Mouse (Mus musculus): ENCODE results near the gene Naaladl1. TPM values are rescaled to one million over a fixed set of nuclear protein-coding genes. Genes with fewer than 3 reads are reported as not detected.
A peak's percentile ranks its signal among the peaks of the same experiment; 100 is the strongest.
"Not testable (repeated sequence)": the region's sequence is repeated elsewhere in the genome, so short reads cannot be mapped to it uniquely, and the experiment has no call there.

The Naaladl1 gene
- total RNA-seq, 1 experiment = 0.80 TPM

GRCm38 (mm10) chr19:6132171-6132827 lies 26.7 kb downstream of the Naaladl1 start:
- H3K4me1 ChIP-seq (ENCODE audit: control insufficient read depth in 2 of 2, insufficient read depth in 2 of 2, low read length in 2 of 2, poor library complexity in 1 of 2) = no peaks in the 10 kb centered on the region
- H3K9ac ChIP-seq (ENCODE audit: insufficient read depth, low read depth, low read length, poor library complexity, severe bottlenecking) = no peak overlapping the region
- no peaks in the 10 kb centered on the region for H3K9me3 ChIP-seq (ENCODE audit: control insufficient read depth, insufficient read depth, low read depth, low read length)
- TF ChIP-seq HCFC1 (IDR thresholded peaks at IDR 0.05; ENCODE audit: borderline replicate concordance, insufficient read depth, low read length) (no peak), MAFK (IDR thresholded peaks at IDR 0.05; ENCODE audit: insufficient read depth, low read depth, low read length) (no peak), CHD2 (IDR thresholded peaks at IDR 0.05; ENCODE audit: low read depth, low read length) (no peak), ZC3H11A (IDR thresholded peaks at IDR 0.05; ENCODE audit: borderline replicate concordance, low read depth, low read length) (no peak), ZNF384 (IDR thresholded peaks at IDR 0.05; ENCODE audit: low read depth, low read length) (no peak)
- no peak overlapping the region for H3K27ac ChIP-seq (ENCODE audit: insufficient read depth, low read depth, low read length, poor library complexity, severe bottlenecking)
- H3K4me3 ChIP-seq (ENCODE audit: insufficient read depth in 1 of 2, low read depth in 1 of 2, low read length in 2 of 2, poor library complexity in 1 of 2, severe bottlenecking in 1 of 2) = no peak overlapping the region
- DNase-seq (ENCODE audit: low read depth, low spot score) = no peak
- H3K36me3 ChIP-seq (ENCODE audit: control insufficient read depth, insufficient read depth, low read length, poor library complexity, severe bottlenecking) = peaks cover 9% of the 10 kb centered on the region; the same call in 1 of the 2 replicates
- in situ Hi-C loops (cut with MboI; ENCODE audit: low sequenced_read_pairs in 2 of 2, unreplicated experiment in 2 of 2) = no loop called here

GRCm38 (mm10) chr19:6133197-6133596 lies 27.6 kb downstream of the Naaladl1 start:
- in situ Hi-C loops (cut with MboI; ENCODE audit: low sequenced_read_pairs in 2 of 2, unreplicated experiment in 2 of 2); H3K9ac ChIP-seq (ENCODE audit: insufficient read depth, low read depth, low read length, poor library complexity, severe bottlenecking); H3K4me3 ChIP-seq (ENCODE audit: insufficient read depth in 1 of 2, low read depth in 1 of 2, low read length in 2 of 2, poor library complexity in 1 of 2, severe bottlenecking in 1 of 2); DNase-seq (ENCODE audit: low read depth, low spot score); H3K9me3 ChIP-seq (ENCODE audit: control insufficient read depth, insufficient read depth, low read depth, low read length); H3K27ac ChIP-seq (ENCODE audit: insufficient read depth, low read depth, low read length, poor library complexity, severe bottlenecking); H3K4me1 ChIP-seq (ENCODE audit: control insufficient read depth in 2 of 2, insufficient read depth in 2 of 2, low read length in 2 of 2, poor library complexity in 1 of 2): not testable (repeated sequence)
- peaks cover 11% of the 10 kb centered on the region; the same call in 1 of the 2 replicates for H3K36me3 ChIP-seq (ENCODE audit: control insufficient read depth, insufficient read depth, low read length, poor library complexity, severe bottlenecking)

- Histone ChIP-seq H3K9me3 (ENCODE audit: control insufficient read depth, insufficient read depth, low read depth, low read length) (no peaks in the 10 kb centered on the region), H3K9ac (ENCODE audit: insufficient read depth, low read depth, low read length, poor library complexity, severe bottlenecking) (no peak overlapping the region), H3K4me1 (ENCODE audit: control insufficient read depth in 2 of 2, insufficient read depth in 2 of 2, low read length in 2 of 2, poor library complexity in 1 of 2) (peaks cover 0 to 4% of the 10 kb centered on the region in 2 experiments; a peak in 1 of 4 replicates), H3K4me3 (ENCODE audit: insufficient read depth in 1 of 2, low read depth in 1 of 2, low read length in 2 of 2, poor library complexity in 1 of 2, severe bottlenecking in 1 of 2) (no peak overlapping the region), H3K27ac (ENCODE audit: insufficient read depth, low read depth, low read length, poor library complexity, severe bottlenecking) (no peak overlapping the region), H3K36me3 (ENCODE audit: control insufficient read depth, insufficient read depth, low read length, poor library complexity, severe bottlenecking) (peaks cover 13% of the 10 kb centered on the region; the same call in 1 of the 2 replicates)
- TF ChIP-seq HCFC1 (IDR thresholded peaks at IDR 0.05; ENCODE audit: borderline replicate concordance, insufficient read depth, low read length) (no peak), ZNF384 (IDR thresholded peaks at IDR 0.05; ENCODE audit: low read depth, low read length) (no peak), ZC3H11A (IDR thresholded peaks at IDR 0.05; ENCODE audit: borderline replicate concordance, low read depth, low read length) (no peak), CHD2 (IDR thresholded peaks at IDR 0.05; ENCODE audit: low read depth, low read length) (no peak), MAFK (IDR thresholded peaks at IDR 0.05; ENCODE audit: insufficient read depth, low read depth, low read length) (no peak)
- in situ Hi-C loops (cut with MboI; ENCODE audit: low sequenced_read_pairs in 2 of 2, unreplicated experiment in 2 of 2) = no loop called here
- DNase-seq (ENCODE audit: low read depth, low spot score) = no peak
These were observed 30.8 kb downstream of the Naaladl1 start for GRCm38 (mm10) chr19:6136397-6136796.

GRCm38 (mm10) chr19:6139701-6140100 lies 34.1 kb downstream of the Naaladl1 start:
- peaks cover 0 to 4% of the 10 kb centered on the region in 2 experiments; a peak in 1 of 4 replicates for H3K4me1 ChIP-seq (ENCODE audit: control insufficient read depth in 2 of 2, insufficient read depth in 2 of 2, low read length in 2 of 2, poor library complexity in 1 of 2)
- H3K4me3 ChIP-seq (ENCODE audit: insufficient read depth in 1 of 2, low read depth in 1 of 2, low read length in 2 of 2, poor library complexity in 1 of 2, severe bottlenecking in 1 of 2) = peak overlapping the region in 1 of 2 experiments; percentile 83; a peak in 1 of 4 replicates
- in situ Hi-C loops (cut with MboI; ENCODE audit: low sequenced_read_pairs in 2 of 2, unreplicated experiment in 2 of 2) = no loop called here
- H3K27ac ChIP-seq (ENCODE audit: insufficient read depth, low read depth, low read length, poor library complexity, severe bottlenecking) = no peak overlapping the region
- H3K9ac ChIP-seq (ENCODE audit: insufficient read depth, low read depth, low read length, poor library complexity, severe bottlenecking) = peak overlapping the region; percentile 30; the same call in 1 of the 2 replicates
- no peak for DNase-seq (ENCODE audit: low read depth, low spot score)
- no peaks in the 10 kb centered on the region for H3K9me3 ChIP-seq (ENCODE audit: control insufficient read depth, insufficient read depth, low read depth, low read length)
- no peak for TF ChIP-seq ZNF384 (IDR thresholded peaks at IDR 0.05; ENCODE audit: low read depth, low read length)
- no peak for TF ChIP-seq CHD2 (IDR thresholded peaks at IDR 0.05; ENCODE audit: low read depth, low read length)
- no peak for TF ChIP-seq HCFC1 (IDR thresholded peaks at IDR 0.05; ENCODE audit: borderline replicate concordance, insufficient read depth, low read length)
- no peak for TF ChIP-seq MAFK (IDR thresholded peaks at IDR 0.05; ENCODE audit: insufficient read depth, low read depth, low read length)
- TF ChIP-seq ZC3H11A (IDR thresholded peaks at IDR 0.05; ENCODE audit: borderline replicate concordance, low read depth, low read length) = no peak
- peaks cover 13% of the 10 kb centered on the region; the same call in 1 of the 2 replicates for H3K36me3 ChIP-seq (ENCODE audit: control insufficient read depth, insufficient read depth, low read length, poor library complexity, severe bottlenecking)

- TF ChIP-seq HCFC1 (IDR thresholded peaks at IDR 0.05; ENCODE audit: borderline replicate concordance, insufficient read depth, low read length) = no peak
- no peak for TF ChIP-seq ZC3H11A (IDR thresholded peaks at IDR 0.05; ENCODE audit: borderline replicate concordance, low read depth, low read length)
- no peak for TF ChIP-seq ZNF384 (IDR thresholded peaks at IDR 0.05; ENCODE audit: low read depth, low read length)
- TF ChIP-seq CHD2 (IDR thresholded peaks at IDR 0.05; ENCODE audit: low read depth, low read length) = no peak
- TF ChIP-seq MAFK (IDR thresholded peaks at IDR 0.05; ENCODE audit: insufficient read depth, low read depth, low read length) = no peak
- peak overlapping the region; percentile 95; the same call in 1 of the 2 replicates for H3K27ac ChIP-seq (ENCODE audit: insufficient read depth, low read depth, low read length, poor library complexity, severe bottlenecking)
- in situ Hi-C loops (cut with MboI; ENCODE audit: low sequenced_read_pairs in 2 of 2, unreplicated experiment in 2 of 2) = no loop called here
These were observed 34.7 kb downstream of the Naaladl1 start for GRCm38 (mm10) chr19:6140374-6140677.

More at GRCm38 (mm10) chr19:6140374-6140677, 34.7 kb downstream of the Naaladl1 start:
- no peak for DNase-seq (ENCODE audit: low read depth, low spot score)
- Histone ChIP-seq H3K4me1 (ENCODE audit: control insufficient read depth in 2 of 2, insufficient read depth in 2 of 2, low read length in 2 of 2, poor library complexity in 1 of 2) (peaks cover 0 to 4% of the 10 kb centered on the region in 2 experiments; a peak in 1 of 4 replicates), H3K9ac (ENCODE audit: insufficient read depth, low read depth, low read length, poor library complexity, severe bottlenecking) (peak overlapping the region; percentile 93), H3K36me3 (ENCODE audit: control insufficient read depth, insufficient read depth, low read length, poor library complexity, severe bottlenecking) (peaks cover 13% of the 10 kb centered on the region; the same call in 1 of the 2 replicates), H3K9me3 (ENCODE audit: control insufficient read depth, insufficient read depth, low read depth, low read length) (no peaks in the 10 kb centered on the region), H3K4me3 (ENCODE audit: insufficient read depth in 1 of 2, low read depth in 1 of 2, low read length in 2 of 2, poor library complexity in 1 of 2, severe bottlenecking in 1 of 2) (peak overlapping the region; percentile 81 to 83)
